Mouse (Mus musculus) testis, adult 2 months (tissue): ENCODE results near the gene Wdr35.

Source experiments
- CTCF ChIP-seq: fragments of 200-500 bp; IDR thresholded peaks from 2 replicates; pipeline ENCODE4 v1.5.1; 2012; ENCODE audit warnings: low read depth, mild to moderate bottlenecking, inconsistent platforms, low read length, moderate library complexity; ENCODE audit not compliant: control insufficient read depth, insufficient read depth, insufficient replicate concordance
- POLR2A ChIP-seq: fragments of 200-500 bp; IDR thresholded peaks from 2 replicates; pipeline ENCODE4 v1.6.1; 2012; ENCODE audit warnings: low read depth, mild to moderate bottlenecking, inconsistent platforms, low read length, moderate library complexity; ENCODE audit not compliant: control insufficient read depth

DNA sequence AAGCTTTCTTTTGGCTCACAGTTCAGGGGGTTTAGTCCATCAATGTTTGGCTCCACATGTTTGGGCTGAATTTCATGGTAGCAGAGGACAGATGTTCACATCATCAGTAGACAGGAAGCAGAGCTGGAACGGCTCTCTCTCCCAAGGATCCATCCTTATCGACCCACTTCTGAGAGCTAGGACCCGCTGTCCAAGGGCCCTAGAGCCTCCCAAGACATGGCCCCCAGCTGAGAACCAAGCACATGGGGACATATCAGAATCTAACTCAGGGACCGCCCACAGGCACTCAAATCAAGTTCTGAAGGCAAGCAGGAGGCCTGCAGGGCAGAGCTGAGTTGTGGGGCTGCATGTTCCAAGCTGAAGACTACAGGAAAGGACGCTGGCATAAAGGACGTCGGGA, 71.0 kb downstream of the Wdr35 start:
- TF ChIP-seq POLR2A = no peak
- TF ChIP-seq CTCF = no peak
